ENCODE assay signal across 10 mouse cellular contexts in genomic region chr5:123806334-123806733, GRCm38 (mm10). TPM values are rescaled to one million over a fixed set of nuclear protein-coding genes. Genes with fewer than 3 reads are reported as not detected.
DNase-seq lines count a peak whose midpoint lies in the region; TF ChIP-seq lines count a peak whose summit lies in the region.
"Had no signal": no experiment of that assay in that cellular context is flagged by ENCODE, and none has a peak within 500 bp of the region (broad histone marks: within the 10 kb centered on the region; RNA-seq: fewer than 3 reads in every experiment).

No protein-coding gene starts in this region.

- no peaks in the 10 kb centered on the region for H3K36me3 ChIP-seq in kidney, adult 2 months (ENCODE audit: control insufficient read depth, insufficient read depth, low read length)

- intact Hi-C loops in left cerebral cortex, adult 2 months (cut with DNase I): no loop called here

- no peak for TF ChIP-seq CTCF in kidney, adult 2 months (conservative IDR thresholded peaks at IDR 0.05; ENCODE audit: insufficient read depth, insufficient read length, low read depth, low read length)
- no peak for TF ChIP-seq CTCF in left cerebral cortex, adult 2 months (IDR thresholded peaks at IDR 0.05)

- no peaks in the 10 kb centered on the region for H3K27me3 ChIP-seq in kidney, adult 2 months (replicated peaks; ENCODE audit: control insufficient read depth, insufficient read depth, low read length)
- H3K27me3 ChIP-seq: heart, embryonic 12.5 days; liver, embryonic 15.5 days; stomach, embryonic 15.5 days had no signal

- no peak for TF ChIP-seq POLR2A in kidney, adult 2 months (IDR thresholded peaks at IDR 0.05; ENCODE audit: low read depth, low read length)

- no peak overlapping the region for H3K4me3 ChIP-seq in kidney, adult 2 months (ENCODE audit: insufficient read depth, low read depth, low read length)
- no peak overlapping the region for H3K4me3 ChIP-seq in left cerebral cortex, adult 2 months
- H3K4me3 ChIP-seq: heart, embryonic 12.5 days; liver, embryonic 15.5 days; stomach, embryonic 15.5 days had no signal

- peak; percentile 46 for DNase-seq in kidney, adult 2 months
- DNase-seq in kidney, postnatal 4 days: no peak
- DNase-seq in cerebellum, adult 18-20 months: peak; percentile 77 to 86
- DNase-seq in cerebellum, postnatal 10 days: peak; percentile 45 to 69
- no peak for DNase-seq in left cerebral cortex, adult 2 months (ENCODE audit: extremely low spot score in 1 of 2, low spot score in 2 of 2)
- no peak for DNase-seq in testis, postnatal 14 days (ENCODE audit: low spot score)
- DNase-seq in thymus, adult 18-20 months: no peak

- WGBS in kidney, adult 2 months: 88% methylated on average over 11 of the region's 11 CpGs

- no peak overlapping the region for H3K27ac ChIP-seq in kidney, adult 2 months (ENCODE audit: insufficient read depth, low read depth, low read length)
- peak overlapping the region; percentile 53 for H3K27ac ChIP-seq in left cerebral cortex, adult 2 months
- H3K27ac ChIP-seq: liver, embryonic 15.5 days; stomach, embryonic 15.5 days had no signal

- H3K4me1 ChIP-seq in kidney, adult 2 months (ENCODE audit: control insufficient read depth, insufficient read depth, low read length): no peaks in the 10 kb centered on the region
- H3K4me1 ChIP-seq: heart, embryonic 12.5 days; liver, embryonic 15.5 days; stomach, embryonic 15.5 days had no signal

RNA-seq across cellular contexts. Expression of gene Kntc1, which starts 56.8 kb away (rescaled TPM):
- polyA plus RNA-seq in kidney, adult 2 months (2012; rRNA removed): 0.71 and 0.77 TPM in 2 replicates
- total RNA-seq in left cerebral cortex, adult 2 months (2021): 1 to 10 TPM in 1 of 2 experiments, under 1 TPM in 1; 0.68 to 1.1 TPM

RNA-seq across cellular contexts. Expression of gene Rsrc2, which starts 57.1 kb away (rescaled TPM):
- polyA plus RNA-seq in kidney, adult 2 months (2012; rRNA removed): 9.3 and 13.0 TPM in 2 replicates
- 10 to 100 TPM; 84.2 to 84.8 TPM for total RNA-seq in left cerebral cortex, adult 2 months (2021)

RNA-seq across cellular contexts. Expression of gene Hcar2, which starts 59.0 kb away (rescaled TPM):
- polyA plus RNA-seq in kidney, adult 2 months (2012; rRNA removed): 1.9 and 2.6 TPM in 2 replicates
- total RNA-seq in left cerebral cortex, adult 2 months (2021): not detected
- polyA plus RNA-seq: heart, embryonic 12.5 days had no signal

Comparison
In these comparisons a context has a peak if more than half of its experiments do, and no peak if none do; other contexts are left out.
1. DNase-seq: peak in kidney, adult 2 months (single experiment), cerebellum, adult 18-20 months (2 of 2) and cerebellum, postnatal 10 days (2 of 2); none in kidney, postnatal 4 days (0 of 2), left cerebral cortex, adult 2 months (0 of 2), testis, postnatal 14 days (single experiment) and thymus, adult 18-20 months (0 of 2).